Mouse (Mus musculus) brain, embryonic 18.5 days (tissue): ENCODE results near the gene Arhgap5.
"Not testable (repeated sequence)": the region's sequence is repeated elsewhere in the genome, so short reads cannot be mapped to it uniquely, and the experiment has no call there.

ENCODE experiments used
- DNase-seq: peaks from one replicate; pipeline ENCODE4 v3.0.0-alpha.2; 2012; ENCODE audit warnings: low read depth, low spot score

The Arhgap5 gene

DNA sequence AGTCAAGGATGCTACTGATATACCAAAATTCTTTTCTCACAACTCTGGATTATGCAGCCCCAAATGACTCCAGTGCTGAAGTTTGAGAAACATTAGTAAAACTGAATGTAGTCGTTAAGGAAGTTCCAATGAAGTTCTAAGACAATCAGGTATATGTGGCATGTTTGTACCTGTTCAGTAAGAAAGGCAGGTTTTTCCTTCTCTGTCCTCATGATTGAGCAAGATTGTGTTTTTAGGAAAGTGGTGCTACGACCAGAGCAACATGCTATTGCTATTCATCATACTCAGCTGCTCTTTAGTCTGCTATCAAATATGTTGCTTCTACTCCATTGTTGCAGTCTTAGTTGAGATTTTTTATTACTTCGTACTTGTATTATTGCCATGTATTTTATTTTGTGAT lies 26.0 kb downstream of the Arhgap5 start:
- no peak for DNase-seq

DNA sequence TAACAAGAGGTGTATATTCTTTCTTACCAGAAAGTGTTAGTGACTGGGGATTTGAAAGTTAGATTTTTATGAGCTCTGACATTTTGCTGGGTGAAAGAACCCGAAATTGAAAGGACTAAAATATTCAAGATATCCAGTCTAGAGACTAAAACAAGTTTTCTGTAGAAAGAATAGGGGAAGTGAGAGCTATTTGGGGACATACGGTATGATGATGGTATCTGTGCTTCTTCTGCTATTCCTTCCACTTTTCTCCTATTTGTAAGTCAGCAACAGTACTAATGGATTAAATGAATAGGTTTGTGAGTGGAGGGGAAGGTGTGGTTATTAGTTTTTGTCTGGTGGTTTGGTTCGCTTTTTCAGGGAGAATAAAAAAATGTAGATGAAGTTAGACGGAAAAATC lies 37.5 kb downstream of the Arhgap5 start:
- no peak for DNase-seq

- no peak for DNase-seq
Measured at GRCm38 (mm10) chr12:52544532-52544931, 40.8 kb downstream of the Arhgap5 start.

DNA sequence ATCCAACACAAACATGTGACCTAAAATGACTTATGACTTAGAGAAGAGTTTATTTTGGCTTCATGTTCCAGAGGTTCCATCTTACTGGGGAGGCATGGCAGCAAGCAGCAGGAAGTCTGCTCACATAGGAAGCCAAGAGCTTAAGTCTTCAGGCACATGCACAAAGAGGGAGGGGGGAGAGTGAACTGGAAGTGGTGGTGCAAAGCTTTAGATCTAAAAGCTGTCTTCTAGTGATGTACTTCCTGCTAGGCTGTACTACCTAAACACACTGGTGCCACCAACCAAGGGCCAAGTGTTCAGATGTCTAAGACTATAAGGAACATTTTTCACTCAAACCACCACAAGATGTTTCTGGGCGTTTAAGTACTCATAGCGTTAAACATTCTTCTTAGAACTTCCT lies 48.3 kb downstream of the Arhgap5 start:
- no peak for DNase-seq

- no peak for DNase-seq
Measured at GRCm38 (mm10) chr12:52555188-52555876, 51.6 kb downstream of the Arhgap5 start.

DNA sequence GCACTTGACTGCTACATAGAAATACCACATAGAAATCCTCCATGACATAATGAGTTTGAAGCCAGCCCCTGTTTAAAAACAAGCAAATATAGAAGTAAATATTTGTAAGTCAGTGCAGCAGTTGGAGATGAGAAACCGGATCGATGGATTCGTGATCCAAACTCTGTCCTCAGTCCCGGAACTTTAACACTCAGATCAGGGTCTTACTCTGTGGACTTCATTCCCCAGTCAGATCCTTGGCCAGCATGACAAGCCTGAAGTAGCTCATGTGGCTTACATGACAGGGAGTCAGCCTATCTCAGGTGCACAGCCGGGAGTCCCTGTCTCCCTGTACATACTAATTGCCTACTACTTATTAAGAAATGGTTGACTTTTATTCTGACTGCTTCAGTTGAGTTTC lies 61.9 kb downstream of the Arhgap5 start:
- DNase-seq, result no peak

DNA sequence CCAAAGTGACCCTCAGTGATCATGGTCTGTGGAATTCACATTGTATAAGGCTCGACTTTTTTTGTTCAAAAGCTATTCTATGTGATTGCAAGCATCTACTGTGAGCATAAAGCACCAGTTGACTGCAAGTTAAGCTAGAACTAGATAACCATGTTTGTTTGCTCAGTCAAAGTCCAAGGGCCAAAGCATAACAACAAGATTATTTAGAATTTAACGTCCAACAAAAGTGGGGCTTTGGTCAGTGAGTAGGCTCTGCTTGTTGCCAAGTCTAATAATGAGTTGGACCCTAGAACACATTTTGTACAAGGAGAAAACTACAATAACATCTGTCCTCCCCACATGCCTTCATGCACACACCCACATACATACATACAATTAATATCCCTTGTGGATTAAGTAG lies 69.6 kb downstream of the Arhgap5 start:
- DNase-seq, result no peak

GRCm38 (mm10) chr12:52586466-52586865 lies 82.7 kb downstream of the Arhgap5 start:
- DNase-seq, result not testable (repeated sequence)

DNA sequence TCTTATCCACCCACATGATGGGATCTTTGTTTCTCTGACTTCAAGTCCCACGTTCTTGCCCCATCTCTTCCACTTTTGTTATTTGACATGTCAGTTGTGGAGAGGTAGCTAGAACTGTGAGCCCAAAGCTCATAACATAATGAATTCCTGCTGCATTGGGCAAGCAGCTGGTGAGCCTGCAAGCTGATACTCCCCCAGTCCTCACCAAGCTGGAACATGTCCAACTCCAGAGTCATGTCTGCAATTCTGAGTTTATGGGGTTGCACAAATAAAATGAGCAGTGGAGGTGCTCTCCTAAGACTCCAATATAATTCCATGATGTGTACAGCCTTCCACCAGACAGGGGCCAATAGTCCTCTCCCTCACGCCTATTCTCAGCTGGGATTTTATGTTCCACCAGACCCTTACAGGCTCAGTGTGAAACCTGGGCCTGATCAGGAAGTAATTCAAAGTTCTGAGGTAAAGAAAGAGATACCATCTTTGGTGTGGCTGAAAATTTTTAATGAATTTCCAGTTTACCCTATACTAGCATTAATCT lies 83.8 kb downstream of the Arhgap5 start:
- no peak for DNase-seq

- no peak for DNase-seq
Measured at GRCm38 (mm10) chr12:52595389-52596185, 91.8 kb downstream of the Arhgap5 start.

DNA sequence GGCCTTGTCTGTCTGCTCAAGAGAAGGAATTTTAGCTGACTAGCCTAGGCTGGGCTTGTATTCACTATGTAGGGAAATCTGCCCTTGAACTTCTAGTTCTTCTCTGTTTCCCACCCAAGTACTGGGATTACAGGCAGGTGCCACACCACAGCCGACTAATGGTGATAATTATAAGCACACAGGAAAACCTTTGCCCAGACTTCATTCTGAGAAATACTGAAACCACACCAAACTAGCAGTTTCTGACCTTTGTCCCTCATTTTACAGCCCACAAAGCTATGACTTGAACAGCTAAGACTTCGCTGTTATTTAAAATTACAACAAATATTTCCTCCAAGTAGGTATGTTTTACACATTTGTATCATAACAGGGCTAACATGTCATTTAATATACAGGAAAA lies 98.7 kb downstream of the Arhgap5 start:
- DNase-seq, result no peak

GRCm38 (mm10) chr12:52602883-52603694 lies 99.3 kb downstream of the Arhgap5 start:
- DNase-seq, result peak; percentile 86

GRCm38 (mm10) chr12:52603695-52604255 lies 100.0 kb downstream of the Arhgap5 start:
- DNase-seq, result peak; percentile 64

GRCm38 (mm10) chr12:52604256-52604991 lies 100.7 kb downstream of the Arhgap5 start:
- DNase-seq, result peak; percentile 85

DNA sequence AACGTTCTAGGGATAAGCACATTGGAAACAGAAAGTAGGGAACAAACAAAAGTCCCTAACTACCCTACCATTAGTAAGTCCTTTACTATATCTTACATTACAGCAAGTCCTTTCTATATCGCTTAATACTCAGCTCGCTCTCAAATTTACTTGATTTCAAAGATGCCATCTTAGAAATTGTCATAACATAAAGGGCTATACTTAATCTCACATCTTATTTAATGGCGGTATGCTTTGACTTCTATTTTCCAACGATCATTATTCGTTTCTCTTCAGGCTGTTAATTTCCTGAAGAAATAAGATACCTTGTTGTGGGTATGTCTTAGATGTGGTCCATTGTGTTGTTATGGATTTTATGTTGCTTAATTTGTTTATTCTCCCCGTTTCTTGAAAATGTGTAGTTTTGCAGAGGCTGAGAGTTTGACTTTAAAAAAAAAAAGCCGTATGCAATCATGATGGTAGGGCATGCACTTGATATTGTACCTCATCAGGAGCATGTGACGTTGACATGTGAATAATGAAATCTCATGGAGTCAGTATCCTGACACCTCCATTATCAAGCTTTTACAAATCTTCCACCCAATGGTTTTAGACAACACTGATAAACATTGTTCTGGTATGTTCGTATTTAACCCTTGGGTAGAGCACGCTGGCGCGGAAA lies 101.3 kb downstream of the Arhgap5 start:
- no peak for DNase-seq

GRCm38 (mm10) chr12:52607411-52607810 lies 103.6 kb downstream of the Arhgap5 start:
- no peak for DNase-seq

- no peak for DNase-seq
Measured at GRCm38 (mm10) chr12:52615703-52616102, 111.9 kb downstream of the Arhgap5 start.

DNA sequence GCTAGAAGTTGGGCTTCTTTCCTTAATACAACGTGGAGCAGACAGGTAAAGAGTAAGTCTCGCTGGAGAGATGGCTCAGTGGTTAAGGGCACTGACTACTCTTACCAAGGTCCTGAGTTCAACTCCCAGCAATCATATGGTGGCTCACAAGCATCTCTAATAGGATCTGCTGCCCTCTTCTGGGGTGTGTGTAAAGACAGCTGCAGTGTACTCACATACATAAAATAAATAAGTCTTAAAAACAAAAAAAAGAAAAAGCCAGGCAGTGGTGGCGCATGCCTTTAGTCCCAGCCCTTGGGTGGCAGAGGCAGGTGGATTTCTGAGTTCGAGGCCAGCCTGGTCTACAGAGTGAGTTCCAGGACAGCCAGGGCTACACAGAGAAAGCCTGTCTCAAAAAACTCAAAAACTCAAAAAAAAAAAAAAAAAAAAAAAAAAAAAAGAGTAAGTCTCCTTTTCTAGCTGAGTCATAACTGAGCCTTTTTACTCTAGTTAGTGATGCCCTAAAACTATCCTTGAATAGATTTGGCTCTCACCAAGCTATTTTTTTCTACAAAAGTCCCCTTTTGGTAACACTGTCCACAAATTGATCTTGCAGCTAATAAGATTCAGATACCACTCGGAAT lies 114.8 kb downstream of the Arhgap5 start:
- DNase-seq, result no peak

GRCm38 (mm10) chr12:52619644-52620043 lies 115.9 kb downstream of the Arhgap5 start:
- no peak for DNase-seq
